Mouse (Mus musculus) gastrocnemius, adult 8-10 months (tissue): ENCODE data around the gene Olfml2b. TPM values are rescaled to one million over a fixed set of nuclear protein-coding genes. Genes with fewer than 3 reads are reported as not detected.

Experiments used
- DNase-seq, 2 experiments: peaks; one replicate each; pipeline ENCODE4 v3.0.0; 2022; ENCODE audit warnings: low spot score in 2 of 2
- total RNA-seq, 4 experiments: library from RNA; stranded (reverse); gene quantifications; 2 replicates each; pipeline ENCODE4 v1.2.4; 2022

Olfml2b gene
- total RNA-seq, 4 experiments from 2014 or later: 1.5 to 3.4 (median 2.0) TPM

DNA sequence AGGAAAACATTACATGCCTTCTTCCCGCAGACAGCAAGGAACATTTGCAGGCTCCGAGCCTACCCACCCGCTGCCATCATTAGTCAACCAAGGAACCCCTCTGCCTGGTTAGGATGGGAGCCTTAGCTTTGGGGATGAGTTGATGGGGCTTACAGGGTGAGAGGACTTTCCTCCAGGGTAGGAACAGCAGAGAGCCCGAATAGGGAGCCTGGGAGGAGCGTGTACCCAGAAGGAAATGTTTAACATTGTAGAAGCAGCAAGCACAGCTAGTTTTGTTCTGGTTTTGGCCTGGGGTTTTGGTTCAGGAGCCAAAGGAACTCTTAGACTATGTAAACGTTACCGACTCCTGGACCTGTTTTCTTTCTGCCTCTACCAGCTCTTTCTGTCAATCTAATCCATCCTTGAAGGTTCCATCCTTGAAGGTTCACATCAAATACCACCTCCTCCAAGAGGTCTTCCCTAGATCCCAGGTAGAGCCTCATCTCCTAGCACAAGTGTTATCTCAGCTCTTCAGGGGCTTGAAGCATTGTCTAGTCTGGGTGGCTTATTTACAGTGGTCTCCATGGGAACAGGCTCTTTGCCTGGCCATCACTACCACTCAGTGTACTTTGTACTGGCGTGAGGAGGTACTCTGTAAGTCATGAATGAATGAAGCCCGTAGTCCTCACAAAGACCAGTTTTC lies 2.4 kb downstream of the Olfml2b start:
- no peak for DNase-seq

DNA sequence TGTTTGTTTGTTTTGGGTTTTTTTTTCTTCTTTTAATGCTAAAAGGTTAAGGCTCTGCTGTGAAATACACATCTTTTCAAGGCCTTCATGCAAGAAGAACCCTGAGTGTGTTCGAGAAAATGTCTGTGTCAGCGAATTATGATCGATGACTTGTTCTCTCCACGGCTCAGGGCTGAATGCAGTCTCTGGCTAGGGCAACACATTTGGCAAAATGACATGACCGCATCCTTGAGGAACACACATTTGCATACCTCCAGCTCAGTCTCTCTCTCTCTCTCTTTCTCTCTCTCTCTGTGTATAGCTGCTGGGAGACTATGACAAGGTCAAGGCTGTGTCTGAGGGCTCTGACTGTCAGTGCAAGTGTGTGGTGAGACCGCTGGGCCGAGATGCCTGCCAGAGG lies 3.0 kb downstream of the Olfml2b start:
- no peak for DNase-seq

DNA sequence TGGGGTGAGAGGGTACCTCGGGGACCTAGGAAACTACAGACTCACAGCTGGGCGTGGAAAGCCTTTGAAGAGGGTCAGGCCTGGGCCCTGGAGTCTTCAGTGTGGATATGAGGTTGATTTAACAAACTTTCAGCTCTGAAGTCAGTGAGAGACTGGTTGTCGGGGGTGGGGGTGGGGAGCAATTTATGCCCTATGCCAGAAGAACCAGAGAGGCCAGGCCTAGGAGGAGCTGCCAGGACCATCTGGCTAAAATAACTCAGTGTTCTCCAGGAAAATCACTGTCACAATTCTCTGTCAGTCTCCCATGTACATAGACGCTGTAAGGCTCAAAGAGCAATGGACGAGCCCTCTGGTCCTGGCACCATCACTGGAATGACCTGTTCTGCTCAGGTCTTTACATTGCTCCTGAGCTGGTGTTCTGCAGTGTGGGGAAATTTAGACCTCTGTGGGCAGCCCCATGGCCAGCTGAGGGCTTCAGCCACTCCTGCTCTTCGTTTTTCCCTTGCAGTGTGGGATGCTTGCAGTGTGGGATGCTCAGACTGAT lies 3.7 kb downstream of the Olfml2b start:
- DNase-seq: no peak

DNA sequence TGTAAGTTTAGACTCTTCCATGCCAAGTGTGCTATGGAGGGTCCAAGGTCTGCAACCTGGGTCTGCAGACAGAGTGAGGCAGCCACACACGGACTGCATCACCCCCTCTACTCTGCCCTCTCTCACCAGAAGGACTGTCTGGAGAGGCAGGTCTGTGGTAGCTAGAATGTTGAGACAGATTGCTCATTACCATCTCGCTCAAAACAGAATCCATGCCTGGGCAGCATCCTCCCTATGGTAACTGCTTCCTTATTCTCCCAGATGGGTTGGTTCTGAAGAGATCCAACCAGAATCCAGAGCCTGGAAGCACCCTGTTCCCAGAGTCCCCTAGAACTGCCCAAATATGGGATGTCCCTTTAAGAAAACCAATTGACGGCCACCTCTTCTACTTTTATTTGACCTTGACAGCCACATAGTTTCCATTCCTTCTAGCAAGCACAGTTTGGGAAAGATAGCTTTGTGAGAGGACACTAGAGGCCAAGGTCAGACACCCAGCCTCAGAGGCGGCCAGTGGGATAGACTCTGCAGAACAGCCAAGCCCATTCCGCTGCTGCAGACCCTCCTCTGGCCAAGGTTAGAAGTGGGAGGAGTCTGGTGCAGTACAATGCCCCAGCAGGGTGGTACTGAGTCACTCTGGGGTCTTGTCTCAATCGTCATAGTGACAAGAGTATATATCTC lies 6.9 kb downstream of the Olfml2b start:
- no peak for DNase-seq

DNA sequence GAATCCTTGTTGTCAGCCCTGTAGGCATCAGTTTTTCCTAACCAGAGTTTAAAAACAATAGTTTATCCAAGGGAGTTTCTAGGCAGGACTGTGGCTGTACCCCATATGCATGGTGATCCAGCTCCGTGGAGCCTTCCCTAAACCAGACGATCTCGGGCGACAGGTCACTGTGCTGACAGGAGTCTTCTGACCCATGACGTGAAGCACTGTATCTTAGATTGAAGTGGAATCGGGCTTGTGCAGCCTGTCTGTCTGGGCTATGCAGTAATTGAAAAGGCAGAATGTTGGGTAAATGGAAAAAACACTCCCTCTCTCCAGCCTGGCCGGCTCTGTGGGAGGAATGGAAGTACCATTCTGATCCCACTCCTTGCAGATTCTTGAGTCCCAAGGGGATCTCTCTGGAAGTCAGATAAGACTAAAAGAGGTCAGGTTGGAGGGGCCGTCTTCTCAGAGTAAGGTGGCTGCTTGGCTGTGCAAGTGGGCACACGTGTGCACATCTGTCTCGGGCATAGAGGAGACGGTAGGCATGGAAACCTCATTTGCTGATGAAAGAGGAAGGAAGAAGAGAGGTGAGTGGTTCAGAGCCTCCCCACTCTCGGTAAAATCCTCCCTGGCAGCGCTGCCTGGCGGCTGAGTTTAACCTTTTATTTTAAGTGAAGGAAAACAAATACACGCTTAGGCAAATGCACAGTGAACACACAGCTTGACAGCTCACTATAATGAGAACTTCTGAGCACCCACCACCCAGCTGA lies 7.8 kb downstream of the Olfml2b start:
- DNase-seq: no peak

DNA sequence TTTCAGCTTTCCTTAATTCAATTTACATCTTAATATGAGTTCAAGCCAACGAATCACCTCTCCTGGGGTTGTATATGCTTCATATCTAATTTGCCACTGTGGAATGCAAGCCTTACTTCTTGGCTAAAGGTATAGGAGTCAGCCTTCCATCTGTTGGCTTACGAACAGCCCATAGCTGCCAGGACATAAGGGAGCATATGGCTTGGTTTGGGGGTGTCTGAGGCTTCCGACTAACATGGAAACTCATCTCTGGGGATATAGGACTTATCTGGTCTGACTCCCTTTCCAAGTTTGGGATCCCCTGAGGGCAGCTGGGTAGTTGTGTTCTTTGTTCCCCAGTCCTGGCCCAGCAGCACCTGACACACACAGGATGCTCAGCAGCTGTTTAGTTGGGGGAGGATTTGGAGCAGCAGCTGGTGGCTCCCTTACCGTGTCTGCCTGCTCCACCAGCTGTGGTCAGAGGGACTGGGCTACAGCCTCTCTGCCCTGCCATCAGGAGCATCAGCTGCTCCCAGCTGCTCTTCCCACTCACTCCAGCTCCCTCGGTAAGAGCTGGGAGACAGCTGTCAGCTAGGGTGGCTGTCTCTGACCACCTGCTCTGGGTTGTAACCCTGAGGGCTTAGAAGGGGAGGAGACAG lies 11.1 kb downstream of the Olfml2b start:
- no peak for DNase-seq

DNA sequence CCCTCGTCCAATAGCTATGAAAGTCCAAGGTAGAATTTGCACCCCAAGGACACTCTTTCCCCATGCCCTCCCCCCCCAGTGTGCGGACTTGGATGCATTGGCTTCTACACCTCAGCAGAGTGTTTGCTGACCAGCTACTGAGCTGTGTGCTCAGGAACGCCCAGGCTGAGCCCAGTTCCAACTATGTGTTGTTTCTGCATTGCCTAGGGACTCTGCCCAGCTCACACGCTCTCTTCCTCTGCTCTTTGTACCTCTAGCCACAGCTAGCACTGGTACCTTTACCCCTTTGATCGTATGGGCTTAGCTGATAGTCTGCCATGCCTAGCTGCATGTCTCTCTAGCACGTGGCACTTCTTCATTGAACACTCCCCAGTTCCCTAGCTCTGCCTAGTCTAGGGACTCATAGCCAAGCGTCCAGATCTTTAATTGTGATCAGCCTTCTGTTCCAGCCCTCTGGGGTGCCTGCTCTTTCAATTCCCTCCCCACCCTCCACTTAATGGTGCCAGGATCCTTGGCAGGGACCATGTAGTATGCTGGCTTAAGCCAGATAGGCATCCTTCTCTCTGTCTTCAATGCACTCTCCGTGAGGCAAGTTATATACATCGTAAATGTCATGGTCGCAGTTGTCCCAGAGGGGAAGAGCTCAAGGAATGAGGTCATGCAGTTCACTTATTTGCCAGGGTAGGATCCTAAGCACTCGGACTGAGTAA lies 12.3 kb downstream of the Olfml2b start:
- DNase-seq: no peak

DNA sequence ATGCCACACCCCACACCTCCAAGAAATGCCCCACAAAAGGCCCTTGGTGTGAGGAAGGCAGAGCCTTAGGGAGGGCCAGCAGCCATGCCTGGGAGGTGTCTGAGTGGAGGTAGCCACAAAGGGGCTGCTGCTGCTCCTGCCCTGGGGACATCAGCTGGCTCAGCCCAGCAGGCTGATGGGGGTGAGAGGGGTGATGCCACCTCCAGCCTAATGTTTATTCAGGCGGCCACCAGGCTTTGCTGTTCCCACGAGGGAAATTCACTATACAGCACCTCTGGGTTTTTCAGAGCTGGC lies 12.8 kb downstream of the Olfml2b start:
- no peak for DNase-seq

DNA sequence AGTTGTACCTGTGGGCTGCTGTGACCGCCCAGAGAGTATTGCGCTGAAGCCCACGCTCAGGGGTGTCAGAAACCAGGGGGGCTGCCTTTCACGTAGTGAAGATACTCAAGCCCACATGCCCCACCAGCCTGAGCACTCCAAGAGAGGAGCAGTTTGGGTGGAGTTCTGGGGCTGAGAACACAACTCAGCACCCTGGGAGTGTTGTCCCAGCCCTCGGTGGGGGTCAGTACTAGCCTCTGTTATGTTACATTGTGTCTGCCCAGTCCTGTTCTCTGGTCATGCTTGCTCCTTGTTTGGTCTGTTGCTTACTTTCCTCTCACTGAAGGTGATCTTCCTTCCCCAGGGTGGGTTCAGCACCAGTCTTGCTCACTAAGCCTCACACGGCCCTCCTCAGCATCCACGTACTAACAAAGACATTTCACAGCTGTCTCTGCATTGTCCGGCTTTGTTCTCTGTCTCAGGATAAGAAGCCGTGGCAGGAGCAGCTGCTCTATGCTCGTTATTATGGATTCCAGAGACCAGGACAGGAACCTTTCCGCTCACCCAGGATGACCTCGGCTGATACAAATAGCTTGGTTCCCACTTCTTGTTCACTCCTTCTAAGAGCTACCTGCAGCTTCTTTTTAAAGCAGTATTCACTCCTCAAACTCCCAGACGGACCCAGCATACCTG lies 13.4 kb downstream of the Olfml2b start:
- no peak for DNase-seq

DNA sequence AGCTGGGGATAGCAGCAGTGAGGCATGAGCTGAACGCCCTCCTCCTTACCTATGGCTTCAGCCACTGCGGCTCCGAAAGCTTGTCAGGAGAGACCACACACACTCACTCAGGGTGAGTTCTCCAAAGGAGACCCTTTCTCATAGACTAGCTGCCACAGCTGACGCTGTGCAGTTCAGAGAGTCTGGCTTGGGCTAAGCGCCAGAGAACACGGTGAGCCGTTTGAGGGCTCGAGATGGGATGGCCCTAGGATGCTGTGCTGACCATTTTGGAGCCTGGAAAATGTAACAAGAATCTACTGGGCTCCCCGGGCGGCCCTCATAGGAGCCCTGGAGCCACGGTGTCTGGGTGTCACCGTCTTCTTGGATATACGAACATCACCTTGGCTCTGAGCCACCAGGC lies 14.9 kb downstream of the Olfml2b start:
- DNase-seq: no peak

DNA sequence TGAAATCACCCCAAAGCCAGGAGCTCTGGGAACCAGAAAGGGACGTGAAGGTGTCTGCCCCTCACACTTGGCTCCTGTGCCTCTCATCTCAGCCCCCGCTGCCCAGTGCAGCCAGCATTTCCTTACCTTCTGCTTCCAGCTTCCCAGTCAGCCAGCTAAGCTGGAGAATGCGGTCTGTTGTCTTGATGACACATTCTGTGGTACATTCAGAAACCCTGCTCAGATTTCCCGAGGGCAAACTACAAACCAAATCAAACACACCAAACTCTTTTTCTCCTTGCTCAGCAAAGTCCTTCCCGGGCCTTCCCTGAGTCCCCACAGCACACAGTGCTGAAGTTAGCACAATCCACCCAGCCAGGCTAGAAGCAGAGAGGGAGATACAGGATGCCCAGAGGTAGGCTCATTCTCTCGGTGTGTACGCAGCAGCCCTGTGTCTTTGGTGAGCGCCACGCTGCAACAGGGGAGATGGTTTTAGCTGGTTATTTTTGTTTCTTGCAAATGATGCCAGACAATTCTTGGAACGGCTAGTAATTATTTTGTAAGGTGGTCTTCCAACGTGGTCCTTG lies 20.4 kb downstream of the Olfml2b start:
- no peak for DNase-seq

DNA sequence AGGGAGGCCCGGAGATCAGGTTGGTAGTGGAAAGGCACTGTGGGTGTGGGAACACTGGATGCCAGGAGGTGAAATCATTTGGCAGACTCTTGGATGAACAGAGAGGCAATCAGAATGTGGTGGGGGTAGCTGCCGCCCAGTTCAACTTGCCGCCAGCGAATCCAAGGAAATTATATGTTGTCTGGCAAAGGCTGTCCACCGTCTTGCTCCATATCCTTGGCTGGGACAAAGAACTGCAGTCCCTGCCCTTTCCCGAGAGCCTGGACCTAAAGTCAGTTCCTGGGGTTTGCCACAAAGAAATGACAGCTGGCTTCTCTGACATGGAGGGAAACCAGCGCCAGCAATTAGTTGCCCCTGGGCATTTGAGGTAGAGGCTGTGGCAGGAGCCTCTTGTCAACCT lies 20.9 kb downstream of the Olfml2b start:
- DNase-seq: no peak

DNA sequence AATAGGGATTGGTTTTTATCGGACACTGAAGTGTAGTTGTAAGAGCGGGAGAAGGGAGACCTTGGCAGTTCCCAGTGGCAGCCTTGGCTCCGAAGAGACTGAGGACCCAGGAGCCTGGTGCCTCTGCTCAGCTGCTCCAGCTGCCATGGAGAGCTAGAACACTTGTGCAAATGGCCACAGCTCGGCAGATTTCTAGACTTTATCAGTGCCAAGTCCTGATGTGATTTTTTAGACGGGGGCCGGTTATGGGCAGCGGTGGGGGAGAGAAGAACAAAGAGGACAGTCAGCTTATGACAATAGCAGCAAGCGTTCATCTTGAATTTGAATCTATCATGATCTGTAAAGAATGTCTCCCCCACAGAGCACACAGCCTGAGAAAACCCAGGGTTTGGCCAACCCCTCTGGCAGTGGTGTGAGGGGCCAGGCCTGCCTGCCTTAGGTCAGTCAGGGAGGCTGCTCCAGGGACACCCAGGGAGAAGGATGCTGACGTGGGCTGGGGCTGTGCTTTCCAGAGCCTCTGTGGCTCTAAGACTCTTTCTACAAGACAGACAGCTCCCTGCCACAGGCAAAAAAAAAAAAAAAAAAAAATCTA lies 29.9 kb downstream of the Olfml2b start:
- no peak for DNase-seq

DNA sequence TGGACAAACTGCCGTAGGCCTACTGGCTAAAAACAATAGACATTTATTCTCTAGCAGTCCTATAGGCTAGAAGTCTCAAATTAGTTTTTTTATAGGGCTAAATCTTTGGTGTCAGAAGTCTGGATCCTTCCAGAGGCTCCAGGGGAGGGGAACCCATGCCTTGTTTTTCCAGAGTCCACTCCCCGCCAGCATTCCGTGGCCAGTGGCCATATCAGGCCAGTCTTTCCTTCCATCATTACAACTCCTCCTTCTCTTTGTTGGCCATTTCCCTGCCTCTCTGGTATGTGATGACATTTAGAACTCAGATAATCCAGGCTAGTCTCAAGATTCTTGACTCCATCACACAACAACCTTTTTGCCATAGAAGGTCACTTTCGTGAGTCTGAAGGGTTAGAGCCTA lies 33.3 kb downstream of the Olfml2b start:
- no peak for DNase-seq

DNA sequence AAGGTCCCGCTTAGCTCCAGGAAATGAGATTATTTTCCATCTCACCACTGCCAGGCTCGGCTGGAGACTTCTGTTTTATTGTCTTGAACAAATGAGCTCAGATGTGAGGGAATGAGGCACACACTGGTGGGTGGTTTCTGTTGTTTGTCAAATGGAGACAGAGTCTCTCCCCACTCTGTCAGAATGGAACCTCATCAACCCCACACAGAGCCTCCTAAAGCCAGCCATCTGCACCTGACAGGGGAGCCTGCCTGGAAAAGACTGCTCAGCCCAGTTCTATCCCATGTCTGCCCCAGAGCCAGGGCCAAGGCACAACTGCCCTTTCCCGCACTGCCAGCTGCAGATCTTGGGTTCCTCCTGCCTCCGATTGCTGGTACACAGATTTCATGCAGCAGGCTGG lies 34.5 kb downstream of the Olfml2b start:
- DNase-seq: no peak

DNA sequence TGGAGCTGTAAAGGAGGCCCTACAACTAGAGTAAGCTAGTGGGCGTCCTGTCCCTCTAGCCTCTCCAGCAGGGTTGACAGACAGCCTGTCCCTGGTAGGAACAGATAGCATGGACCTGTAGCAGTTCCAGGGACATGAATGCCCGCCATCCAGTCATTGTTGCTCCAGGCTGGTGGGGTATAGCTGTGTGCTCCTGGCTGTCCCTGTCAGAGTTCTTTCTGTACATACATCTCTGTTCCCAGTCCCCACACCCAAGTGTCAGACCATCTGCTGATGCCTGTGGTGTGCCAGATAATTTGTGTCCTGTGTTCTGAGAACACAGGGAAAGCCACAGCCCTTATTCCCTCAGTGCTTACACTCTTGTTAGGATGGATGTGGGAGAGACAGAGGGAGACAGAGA lies 35.3 kb downstream of the Olfml2b start:
- DNase-seq: no peak

DNA sequence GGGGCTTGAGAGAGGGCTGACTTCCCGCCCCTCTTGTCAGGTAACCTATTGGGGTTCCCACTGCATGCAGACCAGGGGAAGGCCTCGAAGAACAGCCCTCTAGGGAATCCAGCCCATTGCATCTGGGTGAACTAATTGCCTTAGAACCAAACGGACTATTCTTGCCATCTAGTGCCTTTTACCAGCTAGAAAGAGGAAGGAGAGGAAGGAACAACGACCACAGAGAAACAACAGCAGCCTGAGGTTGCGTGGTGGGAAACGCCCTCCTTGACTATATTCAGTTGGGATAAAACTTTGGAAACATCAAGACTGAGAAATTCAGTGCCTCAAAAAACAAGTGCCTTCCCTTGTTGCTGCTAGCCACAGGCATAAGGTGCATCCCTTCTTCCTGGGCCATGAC lies 39.5 kb downstream of the Olfml2b start:
- no peak for DNase-seq

DNA sequence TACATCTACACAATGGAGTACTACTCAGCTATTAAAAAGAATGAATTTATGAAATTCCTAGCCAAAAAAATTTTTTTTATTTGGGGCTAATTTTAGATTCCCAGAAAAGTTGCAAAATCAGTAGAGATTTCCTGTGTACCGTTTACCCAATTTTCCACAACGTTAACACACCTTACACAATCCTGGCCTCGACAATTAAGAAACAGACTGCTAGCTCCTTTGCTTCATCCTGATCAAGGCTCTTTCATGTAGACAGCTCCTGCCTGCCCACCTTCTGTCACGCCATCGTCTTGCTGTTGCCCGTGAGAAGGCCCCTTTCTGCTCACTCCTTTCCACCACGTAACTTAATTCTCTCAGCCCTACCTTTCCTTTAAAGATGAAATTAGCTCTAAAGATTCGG lies 45.4 kb downstream of the Olfml2b start:
- no peak for DNase-seq

DNA sequence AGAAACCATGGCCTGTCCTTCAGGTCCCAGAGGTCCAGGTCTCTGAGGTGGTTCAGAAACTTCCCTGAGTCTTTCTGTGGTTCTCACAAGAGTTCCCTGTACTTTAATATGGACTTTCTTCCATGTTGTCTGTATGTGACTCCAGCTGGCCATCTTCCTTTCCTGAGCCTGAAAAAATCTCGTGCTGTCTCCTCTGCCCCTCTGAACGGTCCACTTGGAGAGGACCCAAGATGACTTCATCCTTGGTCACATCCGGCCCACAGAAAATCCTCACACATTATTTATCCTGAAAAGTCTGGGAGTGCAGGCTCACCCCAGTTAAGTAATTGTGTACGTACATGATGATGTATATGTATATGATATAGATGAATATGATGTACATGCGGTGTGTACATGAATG lies 47.0 kb downstream of the Olfml2b start:
- DNase-seq: no peak

DNA sequence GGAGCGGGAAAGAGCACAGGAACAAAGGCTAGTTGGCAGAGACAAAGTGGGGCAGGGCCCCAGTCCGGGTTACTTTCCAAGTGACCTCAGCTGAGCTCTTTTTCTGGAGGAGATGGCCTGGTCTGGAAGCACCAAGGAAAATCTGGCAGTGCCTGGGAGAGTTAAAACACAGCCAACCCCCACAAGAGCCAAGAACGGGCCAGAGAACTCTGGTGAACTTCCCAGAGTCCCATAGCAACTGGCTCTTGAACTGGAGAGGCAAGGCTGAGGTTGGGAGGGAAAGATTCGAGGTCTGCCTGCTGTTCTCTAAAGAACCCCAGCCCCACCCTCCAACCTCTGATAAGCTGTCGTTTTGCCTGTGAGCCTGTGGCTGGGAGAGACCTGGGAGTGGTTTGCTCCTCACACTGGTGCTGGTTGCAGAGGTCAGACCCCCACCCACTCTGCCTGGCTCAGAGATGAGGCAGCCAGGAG lies 50.5 kb downstream of the Olfml2b start:
- DNase-seq: peak; percentile 62 to 73
